Mouse (Mus musculus) adrenal gland, postnatal 4 days (tissue): ENCODE results near the gene Ywhah. TPM values are rescaled to one million over a fixed set of nuclear protein-coding genes. Genes with fewer than 3 reads are reported as not detected.
A peak's percentile ranks its signal among the peaks of the same experiment; 100 is the strongest.
"Not testable (repeated sequence)": the region's sequence is repeated elsewhere in the genome, so short reads cannot be mapped to it uniquely, and the experiment has no call there.

Experiments used
- DNase-seq, 2 experiments: peaks; one replicate each; pipeline ENCODE4 v3.0.0; 2021 to 2022; ENCODE audit warnings: low spot score in 2 of 2, mixed read lengths in 2 of 2
- total RNA-seq, 2 experiments: library from RNA; stranded (reverse); gene quantifications; 2 replicates each; pipeline ENCODE4 v1.2.3; 2021

Ywhah gene
- total RNA-seq, 2 experiments from 2014 or later: 148 to 195 TPM

GRCm38 (mm10) chr5:33009818-33010812 is 8.5 kb upstream of the Ywhah start:
- no peak for DNase-seq

- DNase-seq: no peak
Observed at GRCm38 (mm10) chr5:33011132-33012106, 7.2 kb upstream of the Ywhah start.

- DNase-seq: no peak
Observed at GRCm38 (mm10) chr5:33014096-33014495, 4.5 kb upstream of the Ywhah start.

- DNase-seq: no peak
Observed at GRCm38 (mm10) chr5:33015579-33015978, 3.0 kb upstream of the Ywhah start.

GRCm38 (mm10) chr5:33018189-33018560 is 441 bp upstream of the Ywhah start:
- no peak for DNase-seq

- DNase-seq: no peak
Observed at GRCm38 (mm10) chr5:33019426-33019821, 808 bp downstream of the Ywhah start.

GRCm38 (mm10) chr5:33021622-33022021 is 3.0 kb downstream of the Ywhah start:
- DNase-seq: no peak

GRCm38 (mm10) chr5:33023337-33023736 is 4.7 kb downstream of the Ywhah start:
- DNase-seq: no peak

- no peak for DNase-seq
Observed at GRCm38 (mm10) chr5:33024474-33024873, 5.9 kb downstream of the Ywhah start.

- DNase-seq: no peak
Observed at GRCm38 (mm10) chr5:33028656-33029055, 10.0 kb downstream of the Ywhah start.

GRCm38 (mm10) chr5:33030425-33031175 is 12.0 kb downstream of the Ywhah start:
- DNase-seq: no peak

- DNase-seq: no peak
Observed at GRCm38 (mm10) chr5:33032036-33032773, 13.6 kb downstream of the Ywhah start.

GRCm38 (mm10) chr5:33033121-33033520 is 14.5 kb downstream of the Ywhah start:
- peak; percentile 53 to 62 for DNase-seq

GRCm38 (mm10) chr5:33033633-33034032 is 15.0 kb downstream of the Ywhah start:
- DNase-seq: not testable (repeated sequence)

GRCm38 (mm10) chr5:33034100-33034499 is 15.5 kb downstream of the Ywhah start:
- no peak for DNase-seq

GRCm38 (mm10) chr5:33034916-33035315 is 16.3 kb downstream of the Ywhah start:
- DNase-seq: no peak

- no peak for DNase-seq
Observed at GRCm38 (mm10) chr5:33038656-33039509, 20.3 kb downstream of the Ywhah start.

- DNase-seq: no peak
Observed at GRCm38 (mm10) chr5:33039510-33039911, 20.9 kb downstream of the Ywhah start.

GRCm38 (mm10) chr5:33040735-33041134 is 22.1 kb downstream of the Ywhah start:
- not testable (repeated sequence) for DNase-seq
